Mouse (Mus musculus): Measurements from ENCODE around the gene Luzp1.

Luzp1 gene

GRCm38 (mm10) chr4:136557638-136558037 lies 88.1 kb downstream of the Luzp1 start:
- DNase-seq: no peak

- no peak for DNase-seq
Observed at GRCm38 (mm10) chr4:136559690-136560089, 90.1 kb downstream of the Luzp1 start.

GRCm38 (mm10) chr4:136560270-136560991 lies 90.9 kb downstream of the Luzp1 start:
- no peak for DNase-seq

- no peak for DNase-seq
Observed at GRCm38 (mm10) chr4:136562755-136563154, 93.2 kb downstream of the Luzp1 start.

GRCm38 (mm10) chr4:136568629-136569028 lies 99.1 kb downstream of the Luzp1 start:
- DNase-seq: no peak

GRCm38 (mm10) chr4:136569998-136570397 lies 100.4 kb downstream of the Luzp1 start:
- DNase-seq: no peak

- no peak for DNase-seq
Observed at GRCm38 (mm10) chr4:136581885-136582284, 112.3 kb downstream of the Luzp1 start.

GRCm38 (mm10) chr4:136587221-136587827 lies 117.8 kb downstream of the Luzp1 start:
- no peak for DNase-seq

GRCm38 (mm10) chr4:136588003-136588402 lies 118.4 kb downstream of the Luzp1 start:
- no peak for DNase-seq

- DNase-seq: no peak
Observed at GRCm38 (mm10) chr4:136592111-136592510, 122.5 kb downstream of the Luzp1 start.

GRCm38 (mm10) chr4:136594006-136594405 lies 124.4 kb downstream of the Luzp1 start:
- no peak for DNase-seq

GRCm38 (mm10) chr4:136595221-136595620 lies 125.7 kb downstream of the Luzp1 start:
- no peak for DNase-seq

- no peak for DNase-seq
Observed at GRCm38 (mm10) chr4:136598268-136598876, 128.8 kb downstream of the Luzp1 start.

- DNase-seq: no peak
Observed at GRCm38 (mm10) chr4:136599869-136600268, 130.3 kb downstream of the Luzp1 start.

- no peak for DNase-seq
Observed at GRCm38 (mm10) chr4:136600536-136600935, 131.0 kb downstream of the Luzp1 start.

GRCm38 (mm10) chr4:136601476-136601875 lies 131.9 kb downstream of the Luzp1 start:
- DNase-seq: peak; percentile 47

GRCm38 (mm10) chr4:136602018-136602554 lies 132.5 kb downstream of the Luzp1 start:
- no peak for DNase-seq

- peak; percentile 95 for DNase-seq
Observed at GRCm38 (mm10) chr4:136602568-136602967, 133.0 kb downstream of the Luzp1 start, which contains the start of gene Kdm1a. TSS of gene Kdm1a (minus strand) at chr4:136602723.
